Mouse (Mus musculus) kidney, embryonic 14.5 days (tissue): ENCODE data around the gene Galntl6. TPM values are rescaled to one million over a fixed set of nuclear protein-coding genes. Genes with fewer than 3 reads are reported as not detected.

ENCODE experiments used
- ATAC-seq: fragments of 200-750 bp; cut with Nextera tagmentation; 2 replicates; pipeline ENCODE4 v1.8.0; 2017; ENCODE audit warnings: moderate number of reproducible peaks, mild to moderate bottlenecking, moderate TSS enrichment, moderate library complexity; ENCODE audit not compliant: low FRiP score, low TSS enrichment
- H3K27ac ChIP-seq: fragments of 300-500 bp; sonication (generic); 2 replicates; pipeline ENCODE4 v1.5.1; 2014; ENCODE audit warnings: low read depth, mild to moderate bottlenecking, low read length, moderate library complexity, mixed read lengths
- H3K27me3 ChIP-seq: fragments of 300-500 bp; sonication (generic); 2 replicates; pipeline ENCODE4 v1.6.1; 2014; ENCODE audit warnings: mild to moderate bottlenecking, low read length; ENCODE audit not compliant: control insufficient read depth, insufficient read depth
- H3K36me3 ChIP-seq: fragments of 300-500 bp; sonication (generic); 2 replicates; pipeline ENCODE4 v1.6.1; 2014; ENCODE audit warnings: low read length, mixed read lengths; ENCODE audit not compliant: control insufficient read depth, insufficient read depth
- H3K4me1 ChIP-seq: fragments of 300-500 bp; sonication (generic); 2 replicates; pipeline ENCODE4 v1.6.1; 2014; ENCODE audit warnings: low read length, mixed read lengths; ENCODE audit not compliant: control insufficient read depth, insufficient read depth
- H3K4me2 ChIP-seq: fragments of 300-500 bp; sonication (generic); replicated peaks from 2 replicates; pipeline ENCODE4 v1.6.1; 2014; ENCODE audit warnings: low read depth, mild to moderate bottlenecking, low read length
- H3K4me3 ChIP-seq: fragments of 300-500 bp; sonication (generic); 2 replicates; pipeline ENCODE4 v1.5.1; 2014; ENCODE audit warnings: mild to moderate bottlenecking, low read length
- H3K9ac ChIP-seq: fragments of 300-500 bp; sonication (generic); 2 replicates; pipeline ENCODE4 v1.6.1; 2014; ENCODE audit warnings: low read depth, mild to moderate bottlenecking, low read length, moderate library complexity
- H3K9me3 ChIP-seq: fragments of 300-500 bp; sonication (generic); 2 replicates; pipeline ENCODE4 v1.6.1; 2016; ENCODE audit warnings: low read length; ENCODE audit not compliant: control insufficient read depth
- WGBS: fragments of 180-500 bp; shearing (Covaris S2); extraction: QIAGEN DNeasy Blood & Tissue Kit; methylation state at CpG from one replicate; pipeline ENCODE4 v1.1.7; 2014; 5-methylcytosine and 5-hydroxymethylcytosine counted together
- polyA plus RNA-seq: library from polyadenylated mRNA; unstranded; fragments of >200 nt; fragmentation: Nextera tagmentation; extraction: Ambion mirVana; gene quantifications from 2 replicates; pipeline ENCODE4 v1.2.1, GENCODE M21; 2014

Galntl6 gene
- polyA plus RNA-seq, 1 experiment from 2014 or later = 2.1 TPM

- H3K9ac ChIP-seq = no peak overlapping the region
- H3K4me3 ChIP-seq = no peak overlapping the region
- no peaks in the 10 kb centered on the region for H3K27me3 ChIP-seq
- no peak overlapping the region for H3K27ac ChIP-seq
- no peaks in the 10 kb centered on the region for H3K4me1 ChIP-seq
- H3K9me3 ChIP-seq = no peaks in the 10 kb centered on the region
- H3K4me2 ChIP-seq = no peak overlapping the region
- ATAC-seq = no peak
- WGBS = 49% methylated on average over 6 of the region's 6 CpGs
- H3K36me3 ChIP-seq = no peaks in the 10 kb centered on the region
Measured at GRCm38 (mm10) chr8:58677847-58678450, 234.5 kb downstream of the Galntl6 start.

GRCm38 (mm10) chr8:58669075-58669474 is 243.4 kb downstream of the Galntl6 start:
- H3K27ac ChIP-seq = no peak overlapping the region
- H3K9ac ChIP-seq = no peak overlapping the region
- H3K4me3 ChIP-seq = no peak overlapping the region
- no peaks in the 10 kb centered on the region for H3K36me3 ChIP-seq
- WGBS = 89% methylated on average over 2 of the region's 2 CpGs
- no peaks in the 10 kb centered on the region for H3K4me1 ChIP-seq
- H3K9me3 ChIP-seq = no peaks in the 10 kb centered on the region
- no peaks in the 10 kb centered on the region for H3K27me3 ChIP-seq
- no peak for ATAC-seq
- no peak overlapping the region for H3K4me2 ChIP-seq

- Histone ChIP-seq H3K4me1 (no peaks in the 10 kb centered on the region), H3K4me3 (no peak overlapping the region), H3K27ac (no peak overlapping the region), H3K9me3 (no peaks in the 10 kb centered on the region), H3K9ac (no peak overlapping the region), H3K36me3 (no peaks in the 10 kb centered on the region), H3K4me2 (no peak overlapping the region), H3K27me3 (no peaks in the 10 kb centered on the region)
- ATAC-seq = no peak
Measured at GRCm38 (mm10) chr8:58660019-58660418, 252.4 kb downstream of the Galntl6 start.

- no peak for ATAC-seq
- Histone ChIP-seq H3K4me3 (no peak overlapping the region), H3K27ac (no peak overlapping the region), H3K4me1 (no peaks in the 10 kb centered on the region), H3K9me3 (no peaks in the 10 kb centered on the region), H3K27me3 (no peaks in the 10 kb centered on the region), H3K4me2 (no peak overlapping the region), H3K9ac (no peak overlapping the region), H3K36me3 (no peaks in the 10 kb centered on the region)
- WGBS = 76% methylated on average over 4 of the region's 4 CpGs
Measured at GRCm38 (mm10) chr8:58655631-58656030, 256.8 kb downstream of the Galntl6 start.

- no peak for ATAC-seq
- 47% methylated on average over 4 of the region's 4 CpGs for WGBS
- H3K4me3 ChIP-seq = no peak overlapping the region
- no peak overlapping the region for H3K4me2 ChIP-seq
- H3K9me3 ChIP-seq = no peaks in the 10 kb centered on the region
- no peaks in the 10 kb centered on the region for H3K4me1 ChIP-seq
- no peaks in the 10 kb centered on the region for H3K36me3 ChIP-seq
- no peaks in the 10 kb centered on the region for H3K27me3 ChIP-seq
- no peak overlapping the region for H3K9ac ChIP-seq
- H3K27ac ChIP-seq = no peak overlapping the region
Measured at GRCm38 (mm10) chr8:58606451-58606850, 306.0 kb downstream of the Galntl6 start.

GRCm38 (mm10) chr8:58604751-58605150 is 307.7 kb downstream of the Galntl6 start:
- Histone ChIP-seq H3K27me3 (no peaks in the 10 kb centered on the region), H3K4me1 (no peaks in the 10 kb centered on the region), H3K4me2 (no peak overlapping the region), H3K36me3 (no peaks in the 10 kb centered on the region), H3K9ac (no peak overlapping the region), H3K9me3 (no peaks in the 10 kb centered on the region), H3K27ac (no peak overlapping the region), H3K4me3 (no peak overlapping the region)
- no peak for ATAC-seq
- 86% methylated on average over 4 of the region's 4 CpGs for WGBS

- 81% methylated on average over 6 of the region's 6 CpGs for WGBS
- Histone ChIP-seq H3K27me3 (no peaks in the 10 kb centered on the region), H3K27ac (no peak overlapping the region), H3K4me3 (no peak overlapping the region), H3K4me1 (no peaks in the 10 kb centered on the region), H3K9ac (no peak overlapping the region), H3K9me3 (no peaks in the 10 kb centered on the region), H3K4me2 (no peak overlapping the region), H3K36me3 (no peaks in the 10 kb centered on the region)
- ATAC-seq = no peak
Measured at GRCm38 (mm10) chr8:58597834-58598233, 314.6 kb downstream of the Galntl6 start.

GRCm38 (mm10) chr8:58575346-58575745 is 337.1 kb downstream of the Galntl6 start:
- 85% methylated on average over 1 of the region's 1 CpGs for WGBS
- H3K9me3 ChIP-seq = no peaks in the 10 kb centered on the region
- H3K27me3 ChIP-seq = no peaks in the 10 kb centered on the region
- H3K4me2 ChIP-seq = no peak overlapping the region
- no peaks in the 10 kb centered on the region for H3K36me3 ChIP-seq
- ATAC-seq = no peak
- no peak overlapping the region for H3K4me3 ChIP-seq
- no peak overlapping the region for H3K9ac ChIP-seq
- H3K27ac ChIP-seq = no peak overlapping the region
- no peaks in the 10 kb centered on the region for H3K4me1 ChIP-seq

GRCm38 (mm10) chr8:58568086-58568485 is 344.4 kb downstream of the Galntl6 start:
- no peak overlapping the region for H3K27ac ChIP-seq
- no peak overlapping the region for H3K4me2 ChIP-seq
- H3K9me3 ChIP-seq = no peaks in the 10 kb centered on the region
- no peak overlapping the region for H3K9ac ChIP-seq
- no peaks in the 10 kb centered on the region for H3K27me3 ChIP-seq
- 76% methylated on average over 2 of the region's 2 CpGs for WGBS
- H3K36me3 ChIP-seq = no peaks in the 10 kb centered on the region
- no peaks in the 10 kb centered on the region for H3K4me1 ChIP-seq
- ATAC-seq = no peak
- H3K4me3 ChIP-seq = no peak overlapping the region
